Mouse (Mus musculus): ENCODE results near the gene Maea. TPM values are rescaled to one million over a fixed set of nuclear protein-coding genes. Genes with fewer than 3 reads are reported as not detected.

Gene Maea
- polyA plus RNA-seq, 1 experiment = 113 TPM

DNA sequence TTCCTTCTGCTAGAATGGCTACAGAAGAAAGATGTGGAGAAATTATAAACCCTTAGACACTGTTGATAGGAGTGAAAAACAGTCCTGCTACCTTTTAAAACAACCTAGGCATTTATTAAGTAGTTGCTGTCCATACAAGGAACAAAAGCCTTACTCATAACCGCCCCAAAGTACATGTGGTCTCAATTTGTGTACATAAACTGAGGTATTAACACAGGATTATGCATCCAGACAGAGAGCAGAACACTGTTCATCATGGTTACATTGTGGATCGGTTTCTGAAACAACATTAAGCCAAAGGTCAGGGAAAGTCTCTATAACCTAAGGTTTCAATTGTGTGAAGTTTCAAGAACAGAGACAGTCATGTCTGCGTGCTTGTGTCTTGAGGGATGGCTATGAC lies 17.7 kb downstream of the Maea start:
- no peak for DNase-seq (ENCODE audit: extremely low spot score in 1 of 2, low spot score in 1 of 2)

DNA sequence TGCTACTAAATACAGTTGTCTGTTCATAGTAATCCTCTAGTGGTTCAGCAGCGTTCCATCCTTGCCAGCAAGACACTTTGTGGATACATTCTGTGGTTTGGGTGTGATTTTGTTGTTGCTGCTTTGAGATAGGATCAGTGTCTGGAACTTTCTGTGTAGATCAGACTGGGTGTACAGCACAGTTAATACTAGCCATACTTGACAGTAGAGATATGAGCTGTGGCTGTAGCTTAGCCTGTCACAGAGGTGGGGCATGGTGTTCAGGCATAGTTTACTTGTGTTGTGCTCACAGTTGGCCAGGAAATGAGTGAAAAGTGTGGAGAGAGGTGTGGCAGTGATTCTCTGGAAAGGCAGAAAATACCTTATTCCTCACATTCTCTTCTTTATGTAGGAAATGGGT lies 22.2 kb downstream of the Maea start:
- DNase-seq (ENCODE audit: extremely low spot score in 1 of 2, low spot score in 1 of 2) = no peak

GRCm38 (mm10) chr5:33358467-33358866 lies 23.2 kb downstream of the Maea start:
- DNase-seq (ENCODE audit: extremely low spot score in 1 of 2, low spot score in 1 of 2) = no peak

- DNase-seq (ENCODE audit: extremely low spot score in 1 of 2, low spot score in 1 of 2) = peak in 1 of 2 experiments; percentile 19
Measured at GRCm38 (mm10) chr5:33363263-33363662, 28.0 kb downstream of the Maea start.

DNA sequence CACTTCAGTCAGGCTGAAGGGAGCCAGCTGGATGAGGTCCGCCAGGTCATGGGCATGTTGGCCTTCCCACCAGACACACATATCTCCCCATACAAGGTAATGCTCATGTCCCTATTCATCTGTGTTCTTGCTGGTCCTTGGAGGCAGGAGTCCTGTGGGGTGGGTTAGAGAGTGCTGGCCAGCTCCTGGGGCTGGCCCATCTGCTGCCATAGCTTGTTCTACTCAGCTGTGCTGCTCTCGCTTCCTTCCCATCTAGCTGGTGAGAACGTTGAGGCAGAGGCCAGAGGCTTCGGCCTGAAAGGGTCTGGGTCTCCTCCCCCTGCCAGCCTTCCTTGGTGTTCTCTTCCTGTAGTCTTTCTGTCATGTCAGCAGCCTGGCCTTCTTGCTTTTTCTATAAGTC lies 33.3 kb downstream of the Maea start:
- no peak for DNase-seq (ENCODE audit: extremely low spot score in 1 of 2, low spot score in 1 of 2)

GRCm38 (mm10) chr5:33371137-33371536 lies 35.8 kb downstream of the Maea start:
- DNase-seq (ENCODE audit: extremely low spot score in 1 of 2, low spot score in 1 of 2) = peak in 1 of 2 experiments; percentile 42

- no peak for DNase-seq (ENCODE audit: extremely low spot score in 1 of 2, low spot score in 1 of 2)
Measured at GRCm38 (mm10) chr5:33371668-33372067, 36.4 kb downstream of the Maea start.

- no peak for DNase-seq (ENCODE audit: extremely low spot score in 1 of 2, low spot score in 1 of 2)
Measured at GRCm38 (mm10) chr5:33372331-33373038, 37.2 kb downstream of the Maea start.

DNA sequence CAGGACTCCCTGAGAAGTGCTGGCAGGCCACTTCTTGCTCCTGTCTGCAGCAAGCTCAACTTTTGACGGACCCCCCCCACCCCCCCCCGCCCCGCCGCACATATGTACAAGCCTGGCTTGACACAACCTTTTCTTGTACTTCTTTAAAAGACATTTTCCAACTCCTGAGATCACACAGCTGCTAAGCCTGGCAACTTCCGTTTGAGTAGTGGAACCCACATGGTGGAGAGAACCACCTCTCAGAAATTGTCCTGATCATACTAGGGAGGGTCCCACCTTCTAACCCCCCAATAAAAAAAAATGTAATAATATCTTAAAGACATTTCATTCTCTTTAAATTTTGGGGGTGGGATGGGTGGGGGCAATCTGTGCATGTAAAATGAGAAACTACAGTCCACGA lies 41.9 kb downstream of the Maea start:
- DNase-seq (ENCODE audit: extremely low spot score in 1 of 2, low spot score in 1 of 2) = no peak

- peak in 1 of 2 experiments; percentile 26 for DNase-seq (ENCODE audit: extremely low spot score in 1 of 2, low spot score in 1 of 2)
Measured at GRCm38 (mm10) chr5:33377801-33378301, 42.5 kb downstream of the Maea start.

GRCm38 (mm10) chr5:33378302-33378854 lies 43.1 kb downstream of the Maea start, which contains the start of gene Uvssa:
Gene Uvssa (plus strand): TSS chr5:33378549.
- peak; percentile 96 to 99 for DNase-seq (ENCODE audit: extremely low spot score in 1 of 2, low spot score in 1 of 2)

DNA sequence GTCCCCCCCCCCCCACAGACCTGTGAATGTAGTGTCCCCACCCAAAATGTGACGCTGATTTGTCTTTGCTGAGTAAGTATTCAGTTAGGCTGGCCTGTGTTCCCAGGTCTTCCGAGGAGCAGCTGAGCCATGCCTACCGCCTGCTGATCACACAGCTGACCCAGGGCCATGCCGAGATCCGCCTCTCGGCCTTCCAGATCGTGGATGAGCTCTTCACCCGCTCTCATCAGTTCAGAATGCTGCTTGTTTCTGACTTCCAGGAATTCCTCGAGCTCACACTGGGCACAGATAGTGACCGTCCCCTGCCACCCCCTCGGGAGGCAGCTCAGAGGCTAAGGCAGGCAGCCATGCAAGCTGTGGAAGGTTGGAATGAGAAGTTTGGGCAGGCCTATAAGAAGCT lies 52.2 kb downstream of the Maea start:
- no peak for DNase-seq (ENCODE audit: extremely low spot score in 1 of 2, low spot score in 1 of 2)

- DNase-seq (ENCODE audit: extremely low spot score in 1 of 2, low spot score in 1 of 2) = peak; percentile 63 to 93
Measured at GRCm38 (mm10) chr5:33393803-33394202, 58.5 kb downstream of the Maea start.

DNA sequence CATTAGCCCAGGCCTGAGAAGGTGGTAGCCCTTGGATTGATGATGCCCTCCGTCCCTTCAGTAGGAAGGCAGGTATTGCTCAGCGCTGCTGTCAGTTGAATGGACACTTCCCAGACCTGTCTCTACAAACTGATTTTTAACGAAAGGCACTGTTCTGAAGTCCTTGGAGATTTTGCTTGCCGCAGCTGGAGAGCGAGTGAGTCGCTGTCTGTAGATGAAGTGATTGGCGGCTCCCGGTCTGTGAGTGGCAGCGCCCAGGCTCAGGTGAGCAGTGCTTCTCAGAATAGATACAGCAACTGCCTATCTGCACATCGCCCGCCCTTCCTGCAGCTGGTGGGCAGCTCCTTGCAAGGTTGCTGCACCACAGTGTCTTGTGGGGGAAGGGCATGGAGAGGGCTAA lies 60.4 kb downstream of the Maea start:
- DNase-seq (ENCODE audit: extremely low spot score in 1 of 2, low spot score in 1 of 2) = no peak

GRCm38 (mm10) chr5:33396828-33397227 lies 61.5 kb downstream of the Maea start:
- no peak for DNase-seq (ENCODE audit: extremely low spot score in 1 of 2, low spot score in 1 of 2)

DNA sequence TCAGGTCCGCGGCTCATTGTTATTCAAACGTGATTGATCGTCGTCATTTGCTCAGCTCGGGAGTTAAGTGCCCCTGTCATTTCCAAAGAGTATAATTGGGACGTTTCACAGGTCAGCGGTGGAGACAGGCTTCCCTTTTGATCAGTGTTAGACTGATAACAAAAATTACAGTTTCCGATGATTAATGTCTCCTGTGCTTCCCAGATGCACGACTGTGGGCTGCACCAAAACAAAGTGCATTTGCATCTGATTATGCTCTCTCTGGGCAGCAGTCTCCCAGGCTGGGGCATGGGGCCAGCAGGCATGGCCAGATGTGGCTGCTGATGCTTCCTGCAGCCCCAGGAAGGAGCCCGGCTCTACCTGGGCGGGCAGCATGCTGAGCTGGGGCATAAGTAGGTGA lies 65.5 kb downstream of the Maea start:
- DNase-seq (ENCODE audit: extremely low spot score in 1 of 2, low spot score in 1 of 2) = no peak

DNA sequence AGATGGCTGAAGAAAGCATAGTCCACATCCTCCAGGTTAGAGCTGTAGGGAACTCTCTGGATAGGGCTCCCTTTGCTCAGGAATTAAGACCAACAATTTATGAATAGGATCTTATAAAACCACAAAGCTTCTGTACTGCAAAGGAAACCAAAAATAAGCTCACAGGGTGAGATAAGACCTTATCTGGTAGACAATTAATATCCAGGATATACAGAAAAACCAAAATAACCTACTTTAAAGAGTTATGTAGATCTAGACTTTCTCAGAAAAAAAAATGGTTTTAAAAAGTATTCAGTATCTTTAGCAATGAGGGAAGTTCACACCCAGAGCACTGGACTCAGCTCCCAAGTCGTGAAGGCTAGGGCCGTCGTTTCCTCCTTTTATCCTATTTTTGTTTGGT lies 85.0 kb downstream of the Maea start:
- DNase-seq (ENCODE audit: extremely low spot score in 1 of 2, low spot score in 1 of 2) = no peak

Other genes starting within 250 kb of the Maea start
- gene Slc5a1, start 231.3 kb upstream of the Maea start, polyA plus RNA-seq (2012; rRNA removed) = 0.13 TPM in 1 of 2 replicates, not detected in the other
- 0.40 and 0.50 TPM in 2 replicates for gene Spon2, start 117.1 kb upstream of the Maea start, polyA plus RNA-seq (2012; rRNA removed)
- gene Ctbp1, start 60.5 kb upstream of the Maea start, polyA plus RNA-seq (2012; rRNA removed) = 243 and 263 TPM in 2 replicates
- gene Uvssa, start 43.0 kb downstream of the Maea start, polyA plus RNA-seq (2012; rRNA removed) = 5.7 and 7.6 TPM in 2 replicates
- not detected in 2 replicates for gene Nkx1-1, start 98.5 kb downstream of the Maea start, polyA plus RNA-seq (2012; rRNA removed)